Mouse (Mus musculus): ENCODE data around the gene Prm2. TPM values are rescaled to one million over a fixed set of nuclear protein-coding genes. Genes with fewer than 3 reads are reported as not detected.

The Prm2 gene
- polyA plus RNA-seq, 1 experiment from 2014 or later = not detected

GRCm38 (mm10) chr16:10763540-10764264 lies 32.2 kb downstream of the Prm2 start:
- Histone ChIP-seq H3K36me3 (ENCODE audit: control insufficient read depth, insufficient read depth, low read length) (no peaks in the 10 kb centered on the region), H3K4me1 (ENCODE audit: control insufficient read depth, insufficient read depth, low read length) (no peaks in the 10 kb centered on the region), H3K9ac (replicated peaks; ENCODE audit: low read length) (no peak overlapping the region), H3K4me3 (replicated peaks; ENCODE audit: low read depth, low read length) (no peak overlapping the region), H3K27ac (replicated peaks; ENCODE audit: low read depth, low read length) (no peak overlapping the region), H3K4me2 (ENCODE audit: low read length) (no peak overlapping the region), H3K9me3 (ENCODE audit: control insufficient read depth, low read length) (no peaks in the 10 kb centered on the region), H3K27me3 (ENCODE audit: control insufficient read depth, insufficient read depth, low read length) (no peaks in the 10 kb centered on the region)
- DNase-seq (no peak), ATAC-seq (ENCODE audit: low FRiP score, low TSS enrichment) (no peak)
- 63% methylated on average over 6 of the region's 6 CpGs for WGBS

GRCm38 (mm10) chr16:10762569-10763180 lies 33.3 kb downstream of the Prm2 start:
- Histone ChIP-seq H3K27me3 (ENCODE audit: control insufficient read depth, insufficient read depth, low read length) (no peaks in the 10 kb centered on the region), H3K27ac (replicated peaks; ENCODE audit: low read depth, low read length) (no peak overlapping the region), H3K4me3 (replicated peaks; ENCODE audit: low read depth, low read length) (no peak overlapping the region), H3K4me1 (ENCODE audit: control insufficient read depth, insufficient read depth, low read length) (no peaks in the 10 kb centered on the region), H3K4me2 (ENCODE audit: low read length) (no peak overlapping the region), H3K9ac (replicated peaks; ENCODE audit: low read length) (no peak overlapping the region), H3K36me3 (ENCODE audit: control insufficient read depth, insufficient read depth, low read length) (no peaks in the 10 kb centered on the region), H3K9me3 (ENCODE audit: control insufficient read depth, low read length) (no peaks in the 10 kb centered on the region)
- no peak for ATAC-seq (ENCODE audit: low FRiP score, low TSS enrichment)
- no peak for DNase-seq
- WGBS = 79% methylated on average over 5 of the region's 5 CpGs

DNA sequence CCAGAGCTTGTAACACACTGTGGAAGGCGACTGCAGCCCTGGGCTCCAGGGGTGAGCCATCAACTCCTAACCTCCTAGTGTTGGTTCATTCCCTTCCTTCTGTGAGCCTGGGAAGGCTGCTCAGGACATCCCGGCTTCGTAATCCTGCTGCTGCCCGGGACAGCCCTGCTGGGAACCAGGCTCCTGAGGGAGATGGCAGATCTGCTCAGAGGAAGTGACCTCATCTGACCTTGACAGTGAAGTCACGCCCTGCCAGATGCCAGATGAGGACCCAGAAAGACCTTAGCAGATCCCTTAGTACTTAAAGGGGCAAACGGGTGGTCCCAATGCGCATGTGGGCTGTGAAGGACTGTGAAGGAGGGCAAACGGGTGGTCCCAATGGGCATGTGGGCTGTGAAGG lies 34.8 kb downstream of the Prm2 start:
- no peaks in the 10 kb centered on the region for H3K27me3 ChIP-seq (ENCODE audit: control insufficient read depth, insufficient read depth, low read length)
- no peak for ATAC-seq (ENCODE audit: low FRiP score, low TSS enrichment)

GRCm38 (mm10) chr16:10756168-10756567 lies 39.8 kb downstream of the Prm2 start:
- DNase-seq (no peak), ATAC-seq (ENCODE audit: low FRiP score, low TSS enrichment) (no peak)

More for the DNA sequence above, 34.8 kb downstream of the Prm2 start:
- Histone ChIP-seq H3K36me3 (ENCODE audit: control insufficient read depth, insufficient read depth, low read length) (no peaks in the 10 kb centered on the region), H3K9ac (replicated peaks; ENCODE audit: low read length) (no peak overlapping the region), H3K4me1 (ENCODE audit: control insufficient read depth, insufficient read depth, low read length) (no peaks in the 10 kb centered on the region), H3K9me3 (ENCODE audit: control insufficient read depth, low read length) (no peaks in the 10 kb centered on the region), H3K4me2 (ENCODE audit: low read length) (no peak overlapping the region), H3K27ac (replicated peaks; ENCODE audit: low read depth, low read length) (no peak overlapping the region), H3K4me3 (replicated peaks; ENCODE audit: low read depth, low read length) (no peak overlapping the region)
- 73% methylated on average over 8 of the region's 8 CpGs for WGBS
- DNase-seq = no peak

DNA sequence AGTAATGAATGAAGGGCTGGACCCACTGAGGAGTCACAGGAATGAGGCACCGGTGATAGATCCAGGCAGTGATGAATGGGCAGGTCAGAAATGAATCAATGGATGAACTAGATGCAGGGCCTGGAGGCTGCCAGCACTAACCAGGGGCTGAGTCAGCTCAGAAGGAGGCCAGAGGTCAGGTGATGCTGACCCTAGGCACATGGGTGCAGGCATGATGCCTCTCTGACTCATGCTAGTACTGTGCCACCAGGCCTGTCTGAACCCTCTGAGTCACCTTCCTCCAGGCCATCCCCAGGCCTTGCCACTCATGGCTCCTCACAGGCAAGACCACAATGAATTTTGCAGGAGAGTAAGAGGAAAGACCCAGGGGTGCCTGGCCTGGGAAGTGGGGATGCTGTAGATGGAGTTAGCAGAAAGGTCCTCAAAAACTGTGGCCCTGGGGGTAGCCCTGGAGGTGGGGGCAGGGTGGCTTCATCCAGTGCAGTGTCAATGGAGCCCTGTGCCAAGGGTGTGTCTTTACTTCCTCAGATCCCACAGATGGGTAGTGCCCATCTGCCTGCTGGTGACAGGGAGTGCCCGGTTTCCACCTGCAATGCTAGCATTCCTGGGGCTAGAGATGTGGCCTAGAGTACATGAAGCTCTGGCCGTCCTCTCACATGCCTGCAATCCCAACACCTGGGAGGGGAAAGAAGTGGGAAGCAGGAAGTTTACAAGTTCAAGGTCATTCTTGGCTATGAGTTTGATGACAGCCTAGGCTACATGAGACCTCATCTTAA lies 41.2 kb downstream of the Prm2 start:
- Histone ChIP-seq H3K27ac (replicated peaks; ENCODE audit: low read depth, low read length) (no peak overlapping the region), H3K27me3 (ENCODE audit: control insufficient read depth, insufficient read depth, low read length) (no peaks in the 10 kb centered on the region), H3K4me1 (ENCODE audit: control insufficient read depth, insufficient read depth, low read length) (no peaks in the 10 kb centered on the region), H3K4me2 (ENCODE audit: low read length) (no peak overlapping the region), H3K9ac (replicated peaks; ENCODE audit: low read length) (no peak overlapping the region), H3K9me3 (ENCODE audit: control insufficient read depth, low read length) (no peaks in the 10 kb centered on the region), H3K4me3 (replicated peaks; ENCODE audit: low read depth, low read length) (no peak overlapping the region), H3K36me3 (ENCODE audit: control insufficient read depth, insufficient read depth, low read length) (no peaks in the 10 kb centered on the region)
- DNase-seq = no peak
- no peak for ATAC-seq (ENCODE audit: low FRiP score, low TSS enrichment)
- 86% methylated on average over 3 of the region's 3 CpGs for WGBS

More at GRCm38 (mm10) chr16:10756168-10756567, 39.8 kb downstream of the Prm2 start:
- no peaks in the 10 kb centered on the region for H3K36me3 ChIP-seq (ENCODE audit: control insufficient read depth, insufficient read depth, low read length)
- no peak overlapping the region for H3K4me3 ChIP-seq (replicated peaks; ENCODE audit: low read depth, low read length)
- H3K9me3 ChIP-seq (ENCODE audit: control insufficient read depth, low read length) = no peaks in the 10 kb centered on the region
- 83% methylated on average over 5 of the region's 6 CpGs for WGBS
- no peak overlapping the region for H3K27ac ChIP-seq (replicated peaks; ENCODE audit: low read depth, low read length)
- H3K4me2 ChIP-seq (ENCODE audit: low read length) = no peak overlapping the region
- no peaks in the 10 kb centered on the region for H3K4me1 ChIP-seq (ENCODE audit: control insufficient read depth, insufficient read depth, low read length)
- H3K27me3 ChIP-seq (ENCODE audit: control insufficient read depth, insufficient read depth, low read length) = no peaks in the 10 kb centered on the region
- H3K9ac ChIP-seq (replicated peaks; ENCODE audit: low read length) = no peak overlapping the region

DNA sequence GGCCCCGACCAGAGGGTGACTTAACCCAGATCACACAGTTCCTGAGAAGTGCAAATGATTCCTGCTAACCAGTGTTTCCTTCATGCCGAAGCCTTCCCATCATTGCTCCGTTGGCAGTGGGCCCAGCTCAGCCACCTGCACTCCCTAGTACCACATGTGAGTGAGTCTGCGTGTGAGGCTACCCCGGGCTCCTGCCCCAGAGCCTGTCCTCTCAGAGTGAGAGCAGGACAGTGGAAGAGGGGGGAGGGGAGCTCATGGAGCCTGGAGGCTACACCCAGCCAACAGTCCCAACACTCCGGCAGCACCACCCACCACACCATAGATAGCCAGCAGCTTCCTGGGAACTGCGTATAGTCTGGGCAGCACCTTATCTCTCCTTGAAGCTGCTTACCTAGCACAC lies 46.1 kb downstream of the Prm2 start:
- Histone ChIP-seq H3K36me3 (ENCODE audit: control insufficient read depth, insufficient read depth, low read length) (no peaks in the 10 kb centered on the region), H3K4me1 (ENCODE audit: control insufficient read depth, insufficient read depth, low read length) (no peaks in the 10 kb centered on the region), H3K27ac (replicated peaks; ENCODE audit: low read depth, low read length) (no peak overlapping the region), H3K9ac (replicated peaks; ENCODE audit: low read length) (no peak overlapping the region), H3K4me2 (ENCODE audit: low read length) (no peak overlapping the region), H3K27me3 (ENCODE audit: control insufficient read depth, insufficient read depth, low read length) (no peaks in the 10 kb centered on the region), H3K9me3 (ENCODE audit: control insufficient read depth, low read length) (no peaks in the 10 kb centered on the region), H3K4me3 (replicated peaks; ENCODE audit: low read depth, low read length) (no peak overlapping the region)
- DNase-seq (peak; percentile 30), ATAC-seq (ENCODE audit: low FRiP score, low TSS enrichment) (0 out of 2 replicates have a peak, but pooled peaks have one; percentile 34)
- WGBS = 72% methylated on average over 7 of the region's 7 CpGs

- Histone ChIP-seq H3K4me2 (ENCODE audit: low read length) (no peak overlapping the region), H3K36me3 (ENCODE audit: control insufficient read depth, insufficient read depth, low read length) (no peaks in the 10 kb centered on the region), H3K4me3 (replicated peaks; ENCODE audit: low read depth, low read length) (no peak overlapping the region), H3K9me3 (ENCODE audit: control insufficient read depth, low read length) (no peaks in the 10 kb centered on the region), H3K27ac (replicated peaks; ENCODE audit: low read depth, low read length) (no peak overlapping the region), H3K4me1 (ENCODE audit: control insufficient read depth, insufficient read depth, low read length) (no peaks in the 10 kb centered on the region), H3K9ac (replicated peaks; ENCODE audit: low read length) (no peak overlapping the region), H3K27me3 (ENCODE audit: control insufficient read depth, insufficient read depth, low read length) (no peaks in the 10 kb centered on the region)
- 83% methylated on average over 7 of the region's 7 CpGs for WGBS
- DNase-seq (no peak), ATAC-seq (ENCODE audit: low FRiP score, low TSS enrichment) (no peak)
These were observed 46.7 kb downstream of the Prm2 start for GRCm38 (mm10) chr16:10749226-10749625.
